Mouse (Mus musculus) heart, adult 2 months (tissue): ENCODE measurements at regions not wholly inside any gene's neighbourhood (a gene's known extent, or its start where the extent isn't known, plus 50 kb on each side); places are given as distances from the start of the nearest gene placed in this dataset.

Experiments
- CTCF ChIP-seq: fragments of 200-600 bp; IDR thresholded peaks from 2 replicates; pipeline ENCODE4 v1.8.1; 2022; ENCODE audit warnings: antibody characterized with exemption, mild to moderate bottlenecking, moderate library complexity
- EP300 ChIP-seq: fragments of 200-500 bp; IDR thresholded peaks from 2 replicates; pipeline ENCODE4 v1.6.1; 2011; ENCODE audit warnings: low read depth, low read length, control low read depth; ENCODE audit not compliant: insufficient read depth
- POLR2A ChIP-seq: fragments of 200-500 bp; IDR thresholded peaks from 2 replicates; pipeline ENCODE4 v1.6.1; 2011; ENCODE audit warnings: mild to moderate bottlenecking, low read depth, low read length, control low read depth; ENCODE audit not compliant: insufficient read depth

DNA sequence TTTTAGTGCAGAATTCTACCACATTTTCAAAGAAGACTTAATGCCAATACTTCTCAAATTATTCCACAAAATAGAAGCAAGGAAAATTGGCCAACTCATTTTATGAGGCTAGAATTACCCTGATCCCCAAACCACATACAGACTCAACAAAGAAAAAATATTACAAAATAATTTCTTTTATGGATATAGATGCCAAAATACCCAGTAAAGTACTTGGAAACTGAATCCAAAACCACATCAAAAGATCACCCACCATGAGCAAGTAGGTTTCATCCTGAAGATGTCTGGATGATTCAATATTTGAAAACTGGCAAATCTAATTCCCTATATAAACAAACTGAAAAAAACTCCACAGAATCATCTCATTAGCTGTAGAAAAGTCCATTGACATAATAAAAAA, 316.7 kb upstream of the Gm21798 start:
- no peak for TF ChIP-seq POLR2A
- TF ChIP-seq CTCF: no peak
- no peak for TF ChIP-seq EP300
